Mouse (Mus musculus) kidney, postnatal 0 days (tissue): ENCODE measurements around the gene Mcub. TPM values are rescaled to one million over a fixed set of nuclear protein-coding genes. Genes with fewer than 3 reads are reported as not detected.
A peak's percentile ranks its signal among the peaks of the same experiment; 100 is the strongest.

ENCODE experiments used
- ATAC-seq: fragments of 200-750 bp; cut with Nextera tagmentation; replicated peaks from 2 replicates; pipeline ENCODE4 v1.8.0; 2017; ENCODE audit warnings: low read depth, moderate number of reproducible peaks, moderate TSS enrichment, moderate library complexity; ENCODE audit not compliant: low FRiP score
- DNase-seq: peaks from one replicate; pipeline ENCODE4 v3.0.0-alpha.2; 2016; ENCODE audit warnings: low spot score
- H3K27ac ChIP-seq: fragments of 300-500 bp; sonication (generic); 2 replicates; pipeline ENCODE4 v1.5.1; 2014; ENCODE audit warnings: mild to moderate bottlenecking
- H3K27me3 ChIP-seq: fragments of 300-500 bp; sonication (generic); 2 replicates; pipeline ENCODE4 v1.6.1; 2014; ENCODE audit warnings: low read length, mixed read lengths; ENCODE audit not compliant: insufficient read depth
- H3K36me3 ChIP-seq: fragments of 300-500 bp; sonication (generic); 2 replicates; pipeline ENCODE4 v1.6.1; 2014; ENCODE audit warnings: low read length, mixed read lengths; ENCODE audit not compliant: insufficient read depth
- H3K4me1 ChIP-seq: fragments of 300-500 bp; sonication (generic); replicated peaks from 2 replicates; pipeline ENCODE4 v1.6.1; 2014; ENCODE audit warnings: antibody characterized with exemption, low read length, mixed read lengths; ENCODE audit not compliant: insufficient read depth
- H3K4me2 ChIP-seq: fragments of 300-500 bp; sonication (generic); 2 replicates; pipeline ENCODE4 v1.6.1; 2014; ENCODE audit warnings: mild to moderate bottlenecking, low read length, moderate library complexity, mixed read lengths
- H3K4me3 ChIP-seq: fragments of 300-500 bp; sonication (generic); replicated peaks from 2 replicates; pipeline ENCODE4 v1.5.1; 2014; ENCODE audit warnings: low read depth, low read length
- H3K9ac ChIP-seq: fragments of 300-500 bp; sonication (generic); 2 replicates; pipeline ENCODE4 v1.6.1; 2014; ENCODE audit warnings: low read depth, low read length
- H3K9me3 ChIP-seq: fragments of 300-500 bp; sonication (generic); replicated peaks from 2 replicates; pipeline ENCODE4 v1.6.1; 2016; ENCODE audit warnings: low read length, inconsistent platforms, mixed read lengths
- CTCF ChIP-seq: IDR thresholded peaks from 2 replicates; pipeline ENCODE4 v1.5.1; 2016; ENCODE audit warnings: antibody characterized with exemption, low read depth, mild to moderate bottlenecking, moderate library complexity
- WGBS: fragments of 180-500 bp; shearing (Covaris S2); extraction: QIAGEN DNeasy Blood & Tissue Kit; methylation state at CpG from one replicate; pipeline ENCODE4 v1.1.7; 2014; 5-methylcytosine and 5-hydroxymethylcytosine counted together
- polyA plus RNA-seq: library from polyadenylated mRNA; unstranded; fragments of >200 nt; fragmentation: Nextera tagmentation; extraction: Ambion mirVana; gene quantifications from 2 replicates; pipeline ENCODE4 v1.2.1, GENCODE M21; 2015

The Mcub gene
- polyA plus RNA-seq, 1 experiment from 2014 or later, result 2.6 TPM

DNA sequence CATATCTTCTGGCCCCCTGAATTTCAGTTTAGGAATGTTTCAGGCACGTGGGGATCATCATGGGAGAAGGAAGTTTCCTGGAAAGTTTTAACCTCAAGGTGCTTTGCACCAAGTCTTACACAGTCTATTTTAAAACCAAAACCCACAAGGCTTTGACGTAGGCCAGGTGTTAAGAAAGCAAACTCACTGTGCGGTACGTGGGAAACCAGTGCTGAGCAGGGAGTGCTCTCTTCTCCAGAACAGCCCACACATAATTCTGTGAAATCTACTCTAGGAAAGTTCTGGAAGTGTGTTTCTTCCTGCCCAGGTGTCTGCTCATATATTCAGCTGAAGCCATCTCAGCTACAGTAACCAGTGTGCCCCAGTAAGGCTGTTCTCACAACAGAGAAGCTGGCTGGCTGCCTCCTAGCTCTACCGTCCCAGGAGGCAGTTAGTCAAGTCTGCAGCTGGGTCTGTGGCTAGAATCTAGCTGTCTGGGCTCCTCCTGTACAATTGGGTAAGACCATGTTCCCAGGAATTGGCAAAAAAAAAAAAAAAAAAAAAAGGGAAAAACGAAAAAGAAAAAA lies 39.7 kb downstream of the Mcub start:
- H3K36me3 ChIP-seq, result no peaks in the 10 kb centered on the region

DNA sequence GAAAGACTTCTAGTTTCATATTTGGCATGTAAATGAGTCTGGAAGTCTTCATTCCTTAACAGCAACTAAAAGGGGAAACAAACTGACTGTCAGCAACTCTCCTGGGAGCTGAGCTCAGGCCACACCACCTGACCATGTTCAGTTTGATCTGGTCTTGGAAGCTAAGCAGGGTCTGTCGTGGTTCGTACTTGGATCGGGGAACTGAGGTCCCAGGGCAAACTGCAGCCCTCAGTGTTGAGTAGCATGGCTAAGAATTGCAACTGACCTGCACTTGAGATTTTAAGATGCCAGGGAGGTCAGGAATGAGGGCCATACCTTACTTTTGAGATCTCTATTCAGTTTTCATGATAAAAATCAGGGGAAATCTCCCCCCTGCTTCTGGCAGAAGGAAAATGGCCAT lies 44.1 kb downstream of the Mcub start:
- Histone ChIP-seq H3K4me3 (no peak overlapping the region), H3K4me1 (no peaks in the 10 kb centered on the region), H3K27ac (no peak overlapping the region), H3K36me3 (no peaks in the 10 kb centered on the region), H3K9ac (no peak overlapping the region), H3K4me2 (no peak overlapping the region), H3K9me3 (no peaks in the 10 kb centered on the region), H3K27me3 (no peaks in the 10 kb centered on the region)
- no peak for ATAC-seq
- DNase-seq, result no peak
- no peak for TF ChIP-seq CTCF
- WGBS, result 83% methylated on average over 3 of the region's 3 CpGs

More for the DNA sequence above, 39.7 kb downstream of the Mcub start:
- Histone ChIP-seq H3K9ac (no peak overlapping the region), H3K27ac (no peak overlapping the region), H3K27me3 (no peaks in the 10 kb centered on the region), H3K9me3 (no peaks in the 10 kb centered on the region), H3K4me1 (no peaks in the 10 kb centered on the region), H3K4me3 (no peak overlapping the region), H3K4me2 (no peak overlapping the region)
- no peak for ATAC-seq
- 51% methylated on average over 6 of the region's 6 CpGs for WGBS
- DNase-seq, result no peak
- TF ChIP-seq CTCF, result no peak

DNA sequence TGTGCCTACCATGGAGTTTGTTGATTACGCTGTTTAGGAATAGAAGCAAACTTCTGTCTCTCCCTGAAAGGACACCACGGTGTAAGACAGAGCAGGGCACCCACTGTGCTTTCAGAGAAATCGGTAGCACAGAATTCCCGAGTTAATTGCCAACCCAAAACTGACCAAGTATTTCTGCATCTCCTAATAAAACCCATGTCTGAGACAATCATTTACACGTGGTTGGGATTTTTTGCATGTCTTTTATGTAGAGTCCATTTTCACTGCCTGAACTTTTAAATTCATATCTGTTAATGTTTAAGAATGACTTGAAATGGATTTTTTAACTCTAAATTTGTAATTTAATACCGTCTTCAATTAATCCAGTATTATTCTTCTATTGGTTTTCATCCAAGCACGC lies 46.4 kb downstream of the Mcub start:
- H3K4me3 ChIP-seq, result no peak overlapping the region
- no peak overlapping the region for H3K9ac ChIP-seq
- H3K27ac ChIP-seq, result no peak overlapping the region
- H3K36me3 ChIP-seq, result no peaks in the 10 kb centered on the region
- no peak for TF ChIP-seq CTCF
- DNase-seq (no peak), ATAC-seq (no peak)
- H3K4me2 ChIP-seq, result no peak overlapping the region
- H3K27me3 ChIP-seq, result no peaks in the 10 kb centered on the region
- 85% methylated on average over 7 of the region's 7 CpGs for WGBS
- no peaks in the 10 kb centered on the region for H3K4me1 ChIP-seq
- no peaks in the 10 kb centered on the region for H3K9me3 ChIP-seq

DNA sequence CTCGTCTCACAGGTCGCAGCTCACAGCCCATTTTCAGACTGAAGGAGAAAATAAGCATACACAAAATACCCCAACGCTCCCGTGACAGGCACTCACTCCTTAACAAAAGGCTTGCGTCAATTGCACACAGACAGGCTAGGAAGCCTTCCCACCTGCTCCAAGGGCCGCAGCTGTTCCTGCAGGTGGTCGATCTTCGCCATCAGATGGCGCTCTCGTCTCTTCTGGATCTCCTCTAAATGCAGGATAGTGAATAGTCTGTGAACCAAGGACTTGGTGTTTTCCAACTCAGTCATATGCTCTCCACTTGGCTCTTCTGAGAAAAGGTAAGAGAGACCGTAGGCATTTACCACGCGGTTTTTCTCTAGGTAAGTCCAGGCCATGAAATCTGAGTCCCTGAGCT lies 51.6 kb downstream of the Mcub start:
- ATAC-seq (peak; percentile 54; the same call in 1 of the 2 replicates), DNase-seq (peak; percentile 81)
- Histone ChIP-seq H3K36me3 (peaks cover 9% of the 10 kb centered on the region), H3K27ac (no peak overlapping the region), H3K9ac (no peak overlapping the region), H3K9me3 (no peaks in the 10 kb centered on the region), H3K4me2 (no peak overlapping the region), H3K4me1 (no peaks in the 10 kb centered on the region), H3K27me3 (no peaks in the 10 kb centered on the region), H3K4me3 (no peak overlapping the region)
- TF ChIP-seq CTCF, result peak; percentile 83
- WGBS, result 17% methylated on average over 13 of the region's 13 CpGs

DNA sequence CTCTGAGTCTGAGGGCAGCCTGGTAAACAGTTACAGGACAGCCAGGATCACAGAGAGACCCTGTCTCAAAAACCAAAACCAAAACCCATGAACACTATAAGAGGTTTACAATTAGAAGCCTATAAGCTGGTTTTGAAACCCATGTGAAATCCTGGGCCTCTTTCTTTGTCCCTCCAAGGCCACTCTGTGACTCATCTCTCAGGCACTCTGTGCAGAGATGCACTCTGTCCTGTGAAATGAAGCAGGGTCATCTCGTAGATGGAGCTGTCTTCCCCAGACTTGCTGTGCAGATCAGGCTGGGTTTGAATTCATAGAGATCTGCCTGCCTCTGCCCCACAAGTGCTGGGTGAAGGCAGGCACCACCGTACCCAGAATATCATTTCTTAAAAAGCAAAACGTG lies 52.6 kb downstream of the Mcub start:
- no peak for ATAC-seq
- H3K9me3 ChIP-seq, result no peaks in the 10 kb centered on the region
- H3K4me1 ChIP-seq, result no peaks in the 10 kb centered on the region
- H3K4me3 ChIP-seq, result no peak overlapping the region
- no peak for DNase-seq
- H3K4me2 ChIP-seq, result no peak overlapping the region
- WGBS, result 75% methylated on average over 3 of the region's 3 CpGs
- H3K27ac ChIP-seq, result no peak overlapping the region
- no peak for TF ChIP-seq CTCF
- peaks cover 14% of the 10 kb centered on the region for H3K36me3 ChIP-seq
- H3K27me3 ChIP-seq, result no peaks in the 10 kb centered on the region
- H3K9ac ChIP-seq, result no peak overlapping the region

DNA sequence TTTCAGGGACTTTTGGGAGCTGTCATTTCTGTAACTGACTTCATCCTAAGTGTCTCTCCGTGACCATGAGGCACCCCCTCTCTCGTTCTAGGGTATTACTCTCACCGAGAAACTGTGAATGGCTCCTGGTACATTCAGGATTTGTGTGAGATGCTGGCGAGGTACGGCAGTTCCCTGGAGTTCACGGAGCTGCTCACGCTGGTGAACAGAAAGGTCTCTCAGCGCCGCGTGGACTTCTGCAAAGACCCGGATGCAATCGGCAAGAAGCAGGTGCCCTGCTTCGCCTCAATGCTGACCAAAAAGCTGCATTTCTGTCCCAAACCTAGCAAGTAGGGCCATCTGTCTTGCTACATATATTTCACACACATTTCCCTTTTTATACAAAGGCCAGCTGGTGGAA lies 56.8 kb downstream of the Mcub start:
- Histone ChIP-seq H3K9ac (no peak overlapping the region), H3K4me1 (no peaks in the 10 kb centered on the region), H3K27me3 (no peaks in the 10 kb centered on the region), H3K9me3 (no peaks in the 10 kb centered on the region), H3K27ac (no peak overlapping the region), H3K4me2 (no peak overlapping the region), H3K4me3 (no peak overlapping the region), H3K36me3 (peaks cover 28% of the 10 kb centered on the region)
- no peak for DNase-seq
- no peak for ATAC-seq
- no peak for TF ChIP-seq CTCF
- WGBS, result 94% methylated on average over 13 of the region's 13 CpGs

DNA sequence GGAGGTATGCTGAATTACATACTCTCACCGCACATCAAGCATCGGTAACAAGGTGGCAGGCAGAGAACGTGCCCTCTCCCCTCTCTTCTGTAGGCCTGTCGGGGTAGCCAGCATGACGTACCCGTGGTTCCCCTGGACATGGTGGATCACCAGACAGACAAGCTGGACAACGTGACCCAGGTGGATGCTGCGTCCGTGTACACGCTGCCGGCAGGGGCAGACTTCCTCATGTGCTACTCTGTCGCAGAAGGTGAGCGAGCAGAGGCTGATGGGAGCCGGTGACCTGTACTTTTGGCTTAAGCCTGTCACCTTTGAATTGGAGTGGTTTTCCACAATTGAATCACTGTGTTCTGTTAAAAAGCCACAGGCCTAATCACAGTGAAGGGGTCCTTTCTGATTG lies 58.0 kb downstream of the Mcub start:
- H3K36me3 ChIP-seq, result peaks cover 28% of the 10 kb centered on the region
- no peaks in the 10 kb centered on the region for H3K4me1 ChIP-seq
- WGBS, result 94% methylated on average over 14 of the region's 14 CpGs
- no peak overlapping the region for H3K9ac ChIP-seq
- no peak for DNase-seq
- TF ChIP-seq CTCF, result no peak
- H3K9me3 ChIP-seq, result no peaks in the 10 kb centered on the region
- no peak overlapping the region for H3K27ac ChIP-seq
- H3K4me3 ChIP-seq, result no peak overlapping the region
- H3K4me2 ChIP-seq, result no peak overlapping the region
- ATAC-seq, result no peak
- H3K27me3 ChIP-seq, result no peaks in the 10 kb centered on the region
